Mouse (Mus musculus) stomach, postnatal 0 days (tissue): ENCODE data around the gene Prrg1.

ENCODE experiments used
- CTCF ChIP-seq: IDR thresholded peaks from 2 replicates; pipeline ENCODE4 v1.5.1; 2016; ENCODE audit warnings: antibody characterized with exemption, low read depth, mild to moderate bottlenecking, moderate library complexity
- EP300 ChIP-seq: optimal IDR thresholded peaks from 2 replicates; pipeline ENCODE3; 2016; ENCODE audit warnings: antibody characterized with exemption

- TF ChIP-seq EP300 (no peak), CTCF (no peak)
These were observed 868 bp downstream of the Prrg1 start for GRCm38 (mm10) chrX:78582854-78583201.
